Mouse (Mus musculus) CH12.LX (cell line): Measurements from ENCODE around the gene Fam168b.

Source experiments
- CTCF ChIP-seq, 2 experiments: IDR thresholded peaks in 1 of 2; conservative IDR thresholded peaks in 1 of 2; 2 replicates each; pipeline ENCODE4 v1.5.1; 2011 to 2012; ENCODE audit warnings: low read depth in 2 of 2, low read length in 2 of 2, improper control_type of control experiment in 1 of 2, inconsistent platforms in 1 of 2, mild to moderate bottlenecking in 1 of 2, moderate library complexity in 1 of 2
- E2F4 ChIP-seq: IDR thresholded peaks from 2 replicates; pipeline ENCODE4 v1.6.1; 2011; ENCODE audit warnings: low read depth, low read length, improper control_type of control experiment; ENCODE audit not compliant: insufficient replicate concordance
- ELF1 ChIP-seq: IDR thresholded peaks from 2 replicates; pipeline ENCODE4 v1.6.1; 2014; ENCODE audit warnings: low read depth, mild to moderate bottlenecking, inconsistent platforms, low read length, improper control_type of control experiment
- EP300 ChIP-seq: IDR thresholded peaks from 2 replicates; pipeline ENCODE4 v1.6.1; 2011; ENCODE audit warnings: low read length, improper control_type of control experiment
- MAX ChIP-seq: IDR thresholded peaks from 2 replicates; pipeline ENCODE4 v1.6.1; 2011; ENCODE audit warnings: low read length, improper control_type of control experiment

DNA sequence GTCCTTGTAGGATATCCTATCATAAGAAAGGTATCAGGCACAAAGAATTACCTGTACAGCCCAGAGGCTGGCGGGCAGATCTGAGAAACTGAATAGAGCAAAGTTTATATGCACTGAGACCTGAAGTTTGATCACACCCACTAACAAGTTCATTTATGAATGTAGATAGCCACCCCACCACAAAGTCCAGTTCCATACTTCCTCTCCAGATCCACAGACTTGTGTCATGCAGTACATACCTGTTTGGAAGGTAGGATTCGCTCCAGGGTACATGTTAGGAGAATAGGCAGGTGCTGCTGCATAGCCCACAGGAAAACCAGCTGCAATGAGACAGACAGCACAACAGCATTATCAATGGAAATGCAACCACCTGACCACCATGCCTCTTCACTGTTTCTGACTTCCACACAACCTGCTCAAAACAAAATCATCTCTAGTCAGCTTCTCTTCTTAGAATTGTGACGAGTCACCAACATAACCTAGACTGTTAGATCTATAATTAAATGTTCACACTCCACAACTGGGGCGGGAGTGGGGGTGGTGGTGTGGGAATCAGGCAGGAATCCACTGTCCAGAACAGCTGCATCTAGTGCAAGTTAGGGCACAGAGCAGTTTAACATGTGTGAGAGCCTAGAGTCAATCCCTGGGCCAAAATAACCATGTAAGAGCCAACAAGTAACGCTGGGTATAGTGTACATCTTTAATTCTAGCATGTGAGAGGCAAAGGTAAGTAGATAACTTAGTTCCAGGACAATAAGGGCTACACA, 14.2 kb downstream of the Fam168b start:
- TF ChIP-seq EP300 (no peak), CTCF (conservative IDR thresholded peaks at IDR 0.05 in 1 of 2, IDR thresholded peaks at IDR 0.05 in 1 of 2; ENCODE audit: low read depth in 2 of 2, low read length in 2 of 2) (no peak), ELF1 (no peak), MAX (no peak), E2F4 (no peak)
